Mouse (Mus musculus) limb, embryonic 14.5 days (tissue): ENCODE data around the gene Cplane1. TPM values are rescaled to one million over a fixed set of nuclear protein-coding genes. Genes with fewer than 3 reads are reported as not detected.

ENCODE experiments used
- ATAC-seq: fragments of 200-750 bp; cut with Nextera tagmentation; 2 replicates; pipeline ENCODE4 v1.8.0; 2017; ENCODE audit warnings: low read depth, moderate number of reproducible peaks, moderate TSS enrichment; ENCODE audit not compliant: low FRiP score
- DNase-seq: peaks from one replicate; pipeline ENCODE4 v3.0.0-alpha.2; 2015; ENCODE audit warnings: low spot score
- H3K27ac ChIP-seq: fragments of 300-500 bp; sonication (generic); replicated peaks from 2 replicates; pipeline ENCODE4 v1.5.1; 2014; ENCODE audit warnings: low read depth, mild to moderate bottlenecking, low read length, moderate library complexity, mixed read lengths
- H3K27me3 ChIP-seq: fragments of 300-500 bp; sonication (generic); 2 replicates; pipeline ENCODE4 v1.6.1; 2014; ENCODE audit warnings: low read length, mixed read lengths; ENCODE audit not compliant: control insufficient read depth, insufficient read depth
- H3K36me3 ChIP-seq: fragments of 300-500 bp; sonication (generic); 2 replicates; pipeline ENCODE4 v1.6.1; 2014; ENCODE audit warnings: mild to moderate bottlenecking, low read length, moderate library complexity, mixed read lengths; ENCODE audit not compliant: control insufficient read depth, insufficient read depth
- H3K4me1 ChIP-seq: fragments of 300-500 bp; sonication (generic); 2 replicates; pipeline ENCODE4 v1.6.1; 2014; ENCODE audit warnings: antibody characterized with exemption, low read length, mixed read lengths; ENCODE audit not compliant: control insufficient read depth, insufficient read depth
- H3K4me2 ChIP-seq: fragments of 300-500 bp; sonication (generic); replicated peaks from 2 replicates; pipeline ENCODE4 v1.6.1; 2014; ENCODE audit warnings: low read depth, mild to moderate bottlenecking, low read length, moderate library complexity; ENCODE audit not compliant: severe bottlenecking
- H3K4me3 ChIP-seq: fragments of 300-500 bp; sonication (generic); replicated peaks from 2 replicates; pipeline ENCODE4 v1.5.1; 2014; ENCODE audit warnings: low read length
- H3K9ac ChIP-seq: fragments of 300-500 bp; sonication (generic); 2 replicates; pipeline ENCODE4 v1.6.1; 2014; ENCODE audit warnings: mild to moderate bottlenecking, low read depth, low read length, moderate library complexity; ENCODE audit not compliant: severe bottlenecking
- H3K9me3 ChIP-seq: fragments of 300-500 bp; sonication (generic); 2 replicates; pipeline ENCODE4 v1.6.1; 2016; ENCODE audit warnings: low read length; ENCODE audit not compliant: control insufficient read depth
- POLR2A ChIP-seq: fragments of 200-500 bp; IDR thresholded peaks from 2 replicates; pipeline ENCODE4 v1.8.0; 2012; ENCODE audit warnings: inconsistent platforms, mild to moderate bottlenecking, moderate library complexity, borderline replicate concordance; ENCODE audit not compliant: insufficient read depth, insufficient read length; ENCODE audit errors: extremely low read depth
- whole genome bisulfite sequencing: fragments of 180-500 bp; shearing (Covaris S2); extraction: QIAGEN DNeasy Blood & Tissue Kit; methylation state at CpG from one replicate; pipeline ENCODE4 v1.1.7; 2014; 5-methylcytosine and 5-hydroxymethylcytosine counted together
- polyA plus RNA-seq, 2 experiments: library from polyadenylated mRNA; depleted of rRNA in 1 of 2; stranded (reverse) in 1 of 2; unstranded in 1 of 2; fragments of >200 nt; fragmentation: Nextera tagmentation in 1 of 2; extraction: Ambion mirVana in 1 of 2; gene quantifications; 2 replicates each; pipeline versions ENCODE4 v1.2.1 to v1.2.3; 2012 to 2014

The Cplane1 gene
- polyA plus RNA-seq, 2 experiments: 12.1 to 12.2 TPM

- no peak for TF ChIP-seq POLR2A
- Histone ChIP-seq H3K27ac (no peak overlapping the region; the same call in 1 of the 2 replicates), H3K4me2 (peak overlapping the region; percentile 51), H3K27me3 (no peaks in the 10 kb centered on the region), H3K4me3 (peak overlapping the region; percentile 31), H3K9ac (peak overlapping the region; percentile 50; the same call in 1 of the 2 replicates), H3K9me3 (0 out of 2 replicates have a peak, but pooled peaks cover 5% of the 10 kb centered on the region), H3K4me1 (no peaks in the 10 kb centered on the region), H3K36me3 (no peaks in the 10 kb centered on the region)
- WGBS: 32% methylated on average over 14 of the region's 17 CpGs
- ATAC-seq (no peak), DNase-seq (no peak)
Measured at GRCm38 (mm10) chr15:8279320-8279779, 110.4 kb downstream of the Cplane1 start.

- 56% methylated on average over 20 of the region's 20 CpGs for WGBS
- peak overlapping the region; percentile 51 for H3K4me2 ChIP-seq
- DNase-seq (peak; percentile 15), ATAC-seq (peak; percentile 68)
- 0 out of 2 replicates have a peak, but pooled peaks cover 5% of the 10 kb centered on the region for H3K9me3 ChIP-seq
- H3K27ac ChIP-seq: no peak overlapping the region
- H3K36me3 ChIP-seq: no peaks in the 10 kb centered on the region
- H3K9ac ChIP-seq: peak overlapping the region; percentile 50; the same call in 1 of the 2 replicates
- no peaks in the 10 kb centered on the region for H3K27me3 ChIP-seq
- H3K4me3 ChIP-seq: peak overlapping the region; percentile 31
- no peak for TF ChIP-seq POLR2A
- no peaks in the 10 kb centered on the region for H3K4me1 ChIP-seq
Measured at GRCm38 (mm10) chr15:8279929-8280610, 111.2 kb downstream of the Cplane1 start.

- no peak overlapping the region for H3K9ac ChIP-seq
- H3K27me3 ChIP-seq: no peaks in the 10 kb centered on the region
- ATAC-seq (no peak), DNase-seq (no peak)
- H3K4me2 ChIP-seq: no peak overlapping the region
- TF ChIP-seq POLR2A: no peak
- no peaks in the 10 kb centered on the region for H3K9me3 ChIP-seq
- no peak overlapping the region for H3K4me3 ChIP-seq
- H3K27ac ChIP-seq: no peak overlapping the region
- H3K4me1 ChIP-seq: no peaks in the 10 kb centered on the region
- no peaks in the 10 kb centered on the region for H3K36me3 ChIP-seq
- 75% methylated on average over 7 of the region's 7 CpGs for WGBS
Measured at GRCm38 (mm10) chr15:8281701-8282100, 112.8 kb downstream of the Cplane1 start.

DNA sequence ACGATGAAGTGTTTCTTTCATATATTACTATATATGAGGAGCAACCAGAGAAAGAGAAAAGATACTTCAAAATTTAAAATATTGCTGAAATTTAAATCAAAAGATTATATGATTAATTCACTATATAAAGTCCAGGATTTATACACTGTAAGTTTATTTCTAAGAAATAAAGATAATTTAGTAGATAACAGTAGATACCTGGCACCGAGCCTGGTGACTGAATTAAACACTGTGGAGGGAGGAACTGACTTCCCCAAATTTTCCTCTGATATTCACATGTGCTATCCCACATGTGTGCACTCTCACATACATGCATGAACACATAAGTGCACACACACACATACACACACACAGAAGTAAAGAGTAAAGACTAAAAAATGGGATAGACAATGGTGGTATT, 113.2 kb downstream of the Cplane1 start:
- Histone ChIP-seq H3K36me3 (no peaks in the 10 kb centered on the region), H3K4me3 (no peak overlapping the region), H3K27me3 (no peaks in the 10 kb centered on the region), H3K9me3 (no peaks in the 10 kb centered on the region), H3K4me1 (no peaks in the 10 kb centered on the region), H3K9ac (no peak overlapping the region), H3K4me2 (no peak overlapping the region), H3K27ac (no peak overlapping the region)
- no peak for TF ChIP-seq POLR2A
- 93% methylated on average over 2 of the region's 2 CpGs for WGBS
- DNase-seq: no peak
- no peak for ATAC-seq

DNA sequence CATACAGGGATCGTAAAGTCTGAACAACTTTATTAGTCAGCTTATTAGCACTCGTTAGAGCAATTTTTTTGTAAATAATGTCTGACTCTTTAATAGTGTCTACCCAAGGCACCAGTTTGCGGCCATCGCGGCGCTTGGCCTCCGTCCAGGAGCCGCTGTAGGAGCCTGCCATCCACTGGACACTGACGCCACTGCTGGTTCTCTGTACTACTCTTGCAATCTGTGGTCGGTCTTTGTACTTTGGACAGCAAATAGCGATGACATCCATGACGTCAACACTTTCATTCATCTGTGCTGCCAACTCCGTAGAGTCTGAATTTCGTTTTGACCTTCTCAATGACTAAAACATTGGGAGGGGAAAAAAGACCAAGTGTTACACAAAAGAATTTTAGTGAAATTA, 122.3 kb downstream of the Cplane1 start:
- H3K27me3 ChIP-seq: no peaks in the 10 kb centered on the region
- WGBS: 62% methylated on average over 14 of the region's 14 CpGs
- ATAC-seq (peak; percentile 21; the same call in 1 of the 2 replicates), DNase-seq (no peak)
- no peak overlapping the region for H3K27ac ChIP-seq
- no peak overlapping the region for H3K4me3 ChIP-seq
- no peak overlapping the region for H3K4me2 ChIP-seq
- no peak overlapping the region for H3K9ac ChIP-seq
- peaks cover 53% of the 10 kb centered on the region for H3K36me3 ChIP-seq
- H3K9me3 ChIP-seq: no peaks in the 10 kb centered on the region
- H3K4me1 ChIP-seq: no peaks in the 10 kb centered on the region
- no peak for TF ChIP-seq POLR2A
